ENCODE assay signal across 47 mouse cellular contexts in the genomic region with DNA sequence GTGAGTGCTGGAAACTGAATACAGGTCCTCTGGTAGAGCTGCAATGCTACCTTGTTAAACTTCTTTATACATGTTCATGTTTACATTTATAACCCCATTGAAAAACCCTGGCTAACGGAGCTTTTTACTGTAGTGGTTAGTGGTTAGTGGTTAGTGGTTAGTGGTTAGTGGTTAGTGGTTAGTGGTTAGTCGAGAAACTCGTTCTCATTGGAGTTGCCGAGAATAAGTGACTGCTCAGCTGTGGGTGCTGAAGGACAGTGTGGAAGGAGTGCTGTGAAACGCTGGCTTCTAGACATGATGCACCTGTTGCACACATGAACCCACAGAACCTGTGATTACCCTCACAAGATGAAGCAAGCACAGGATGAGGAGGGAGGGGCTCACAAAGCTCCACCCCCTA. TPM values are rescaled to one million over a fixed set of nuclear protein-coding genes. Genes with fewer than 3 reads are reported as not detected.
"Had no signal": no experiment of that assay in that cellular context is flagged by ENCODE, and none has a peak within 500 bp of the region (broad histone marks: within the 10 kb centered on the region; RNA-seq: fewer than 3 reads in every experiment).

No protein-coding gene starts in this region.

- ATAC-seq: liver, embryonic 12.5 days; liver, postnatal 0 days; lung, postnatal 0 days; midbrain, embryonic 13.5 days; midbrain, embryonic 15.5 days; midbrain, embryonic 16.5 days had no signal

- H3K4me1 ChIP-seq: limb, embryonic 10.5 days; limb, embryonic 12.5 days; limb, embryonic 13.5 days; limb, embryonic 15.5 days; liver, embryonic 12.5 days; liver, embryonic 13.5 days; liver, embryonic 15.5 days; lung, embryonic 15.5 days; megakaryocyte, embryonic 14.5 days; midbrain, embryonic 10.5 days; midbrain, embryonic 12.5 days; midbrain, embryonic 13.5 days; midbrain, embryonic 15.5 days; neural tube, embryonic 12.5 days; neural tube, embryonic 13.5 days had no signal

- H3K4me3 ChIP-seq: limb, embryonic 10.5 days; limb, embryonic 12.5 days; limb, embryonic 13.5 days; limb, embryonic 15.5 days; liver, embryonic 12.5 days; liver, embryonic 13.5 days; liver, embryonic 15.5 days; lung, embryonic 15.5 days; megakaryocyte, embryonic 14.5 days; midbrain, embryonic 10.5 days; midbrain, embryonic 12.5 days; midbrain, embryonic 13.5 days; midbrain, embryonic 15.5 days; myocyte; neural tube, embryonic 12.5 days; neural tube, embryonic 13.5 days had no signal

- H3K4me2 ChIP-seq: limb, embryonic 12.5 days; limb, embryonic 13.5 days; limb, embryonic 15.5 days; liver, embryonic 11.5 days; liver, embryonic 12.5 days; liver, embryonic 13.5 days; liver, embryonic 15.5 days; lung, embryonic 14.5 days; lung, embryonic 15.5 days; midbrain, embryonic 11.5 days; midbrain, embryonic 12.5 days; midbrain, embryonic 13.5 days; midbrain, embryonic 15.5 days; neural tube, embryonic 12.5 days; neural tube, embryonic 13.5 days had no signal

- DNase-seq: left cerebral cortex, postnatal 4 days; liver; liver, embryonic 13.5 days; liver, postnatal 0 days; lung, adult 18-20 months; lung, adult 2 months; lung, embryonic 14.5 days; lung, postnatal 10 days; lung, postnatal 14 days; lung, postnatal 36 days; lung, postnatal 4 days; midbrain, embryonic 14.5 days had no signal

- H3K27ac ChIP-seq: limb, embryonic 10.5 days; limb, embryonic 12.5 days; limb, embryonic 13.5 days; limb, embryonic 15.5 days; liver, embryonic 12.5 days; liver, embryonic 13.5 days; liver, embryonic 14.5 days; liver, embryonic 15.5 days; lung, embryonic 15.5 days; macrophage; midbrain, embryonic 10.5 days; midbrain, embryonic 12.5 days; midbrain, embryonic 13.5 days; midbrain, embryonic 15.5 days; neural tube, embryonic 12.5 days; neural tube, embryonic 13.5 days had no signal

- H3K36me3 ChIP-seq: limb, embryonic 10.5 days; limb, embryonic 12.5 days; limb, embryonic 13.5 days; limb, embryonic 15.5 days; liver, embryonic 12.5 days; liver, embryonic 13.5 days; liver, embryonic 15.5 days; lung, embryonic 15.5 days; midbrain, embryonic 10.5 days; midbrain, embryonic 12.5 days; midbrain, embryonic 13.5 days; midbrain, embryonic 15.5 days; neural tube, embryonic 12.5 days; neural tube, embryonic 13.5 days had no signal

- H3K9ac ChIP-seq: limb, embryonic 12.5 days; limb, embryonic 13.5 days; limb, embryonic 15.5 days; liver, embryonic 12.5 days; liver, embryonic 13.5 days; liver, embryonic 14.5 days; liver, embryonic 15.5 days; liver, postnatal 0 days; lung, embryonic 14.5 days; lung, embryonic 15.5 days; midbrain, embryonic 12.5 days; midbrain, embryonic 13.5 days; midbrain, embryonic 15.5 days; neural tube, embryonic 12.5 days; neural tube, embryonic 13.5 days had no signal

- H3K27me3 ChIP-seq: limb, embryonic 12.5 days; limb, embryonic 13.5 days; limb, embryonic 15.5 days; liver, embryonic 12.5 days; liver, embryonic 13.5 days; liver, embryonic 15.5 days; lung, embryonic 15.5 days; midbrain, embryonic 12.5 days; midbrain, embryonic 13.5 days; midbrain, embryonic 15.5 days; neural tube, embryonic 12.5 days; neural tube, embryonic 13.5 days had no signal

- H3K9me3 ChIP-seq: limb, embryonic 10.5 days; limb, embryonic 15.5 days; liver, embryonic 12.5 days; liver, embryonic 13.5 days; liver, embryonic 15.5 days; lung, embryonic 15.5 days; midbrain, embryonic 12.5 days; midbrain, embryonic 13.5 days; midbrain, embryonic 15.5 days; neural tube, embryonic 12.5 days had no signal

RNA-seq across cellular contexts. Expression of gene Olfr1336, which starts 8.2 kb away (rescaled TPM):
- total RNA-seq: left cerebral cortex, postnatal 14 days; left cerebral cortex, postnatal 25 days; liver, adult 2 months; megakaryocyte progenitor cell, adult 5-6 weeks; megakaryocyte, adult 5-6 weeks; megakaryocyte-erythroid progenitor cell, adult 5-6 weeks; midbrain, postnatal 0 days; monocyte, adult 5-6 weeks had no signal
- polyA plus RNA-seq: limb, embryonic 10.5 days; limb, embryonic 11.5 days; limb, embryonic 12.5 days; limb, embryonic 13.5 days; limb, embryonic 14.5 days; limb, embryonic 15.5 days; liver, adult 2 months; liver, embryonic 11.5 days; liver, embryonic 12.5 days; liver, embryonic 13.5 days; liver, embryonic 14.5 days; liver, embryonic 15.5 days; liver, embryonic 16.5 days; liver, postnatal 0 days; lung, adult 2 months; lung, embryonic 14.5 days; lung, embryonic 15.5 days; lung, embryonic 16.5 days; lung, postnatal 0 days; macrophage; midbrain, embryonic 10.5 days; midbrain, embryonic 11.5 days; midbrain, embryonic 12.5 days; midbrain, embryonic 13.5 days; midbrain, embryonic 15.5 days; midbrain, embryonic 16.5 days; midbrain, postnatal 0 days; myocyte; neural tube, embryonic 11.5 days; neural tube, embryonic 12.5 days; neural tube, embryonic 13.5 days had no signal

RNA-seq across cellular contexts. Expression of gene Olfr1344, which starts 9.3 kb away (rescaled TPM):
- total RNA-seq: liver, adult 2 months; megakaryocyte progenitor cell, adult 5-6 weeks; megakaryocyte, adult 5-6 weeks; megakaryocyte-erythroid progenitor cell, adult 5-6 weeks; monocyte, adult 5-6 weeks had no signal
- polyA plus RNA-seq: limb, embryonic 10.5 days; limb, embryonic 11.5 days; limb, embryonic 12.5 days; limb, embryonic 13.5 days; limb, embryonic 14.5 days; limb, embryonic 15.5 days; liver, adult 2 months; liver, embryonic 12.5 days; liver, embryonic 13.5 days; liver, embryonic 14.5 days; liver, embryonic 15.5 days; liver, embryonic 16.5 days; liver, postnatal 0 days; lung, adult 2 months; lung, embryonic 14.5 days; lung, embryonic 15.5 days; lung, embryonic 16.5 days; lung, postnatal 0 days; macrophage; midbrain, embryonic 11.5 days; midbrain, embryonic 12.5 days; midbrain, embryonic 13.5 days; midbrain, embryonic 15.5 days; myocyte; neural tube, embryonic 11.5 days; neural tube, embryonic 12.5 days had no signal

RNA-seq across cellular contexts. Expression of gene Olfr1346, which starts 19.1 kb away (rescaled TPM):
- total RNA-seq: left cerebral cortex, postnatal 14 days; left cerebral cortex, postnatal 25 days; left cerebral cortex, postnatal 36 days; left cerebral cortex, postnatal 4 days; liver, adult 2 months; megakaryocyte progenitor cell, adult 5-6 weeks; megakaryocyte, adult 5-6 weeks; megakaryocyte-erythroid progenitor cell, adult 5-6 weeks; midbrain, postnatal 0 days; monocyte, adult 5-6 weeks had no signal
- polyA plus RNA-seq: limb, embryonic 10.5 days; limb, embryonic 11.5 days; limb, embryonic 12.5 days; limb, embryonic 13.5 days; limb, embryonic 14.5 days; limb, embryonic 15.5 days; liver, adult 2 months; liver, embryonic 11.5 days; liver, embryonic 12.5 days; liver, embryonic 13.5 days; liver, embryonic 14.5 days; liver, embryonic 15.5 days; liver, embryonic 16.5 days; liver, postnatal 0 days; lung, adult 2 months; lung, embryonic 14.5 days; lung, embryonic 15.5 days; lung, embryonic 16.5 days; lung, postnatal 0 days; macrophage; midbrain, embryonic 10.5 days; midbrain, embryonic 11.5 days; midbrain, embryonic 12.5 days; midbrain, embryonic 13.5 days; midbrain, embryonic 14.5 days; midbrain, embryonic 15.5 days; midbrain, embryonic 16.5 days; midbrain, postnatal 0 days; myocyte; neural tube, embryonic 11.5 days; neural tube, embryonic 12.5 days; neural tube, embryonic 13.5 days had no signal

RNA-seq across cellular contexts. Expression of gene Gm20715, which starts 37.7 kb away (rescaled TPM):
- total RNA-seq: liver, adult 2 months; megakaryocyte progenitor cell, adult 5-6 weeks; megakaryocyte, adult 5-6 weeks; megakaryocyte-erythroid progenitor cell, adult 5-6 weeks; monocyte, adult 5-6 weeks had no signal
- polyA plus RNA-seq: limb, embryonic 11.5 days; limb, embryonic 12.5 days; limb, embryonic 13.5 days; limb, embryonic 15.5 days; liver, adult 2 months; liver, embryonic 11.5 days; liver, embryonic 12.5 days; liver, embryonic 13.5 days; liver, embryonic 14.5 days; liver, embryonic 15.5 days; liver, embryonic 16.5 days; liver, postnatal 0 days; lung, adult 2 months; lung, embryonic 14.5 days; lung, embryonic 16.5 days; lung, postnatal 0 days; macrophage; midbrain, embryonic 10.5 days; midbrain, embryonic 11.5 days; midbrain, embryonic 12.5 days; midbrain, embryonic 14.5 days; midbrain, postnatal 0 days; myocyte; neural tube, embryonic 11.5 days; neural tube, embryonic 12.5 days; neural tube, embryonic 13.5 days had no signal

RNA-seq across cellular contexts. Expression of gene Olfr5, which starts 39.0 kb away (rescaled TPM):
- total RNA-seq: left cerebral cortex, postnatal 14 days; left cerebral cortex, postnatal 25 days; left cerebral cortex, postnatal 36 days; left cerebral cortex, postnatal 4 days; liver, adult 2 months; megakaryocyte progenitor cell, adult 5-6 weeks; megakaryocyte, adult 5-6 weeks; megakaryocyte-erythroid progenitor cell, adult 5-6 weeks; midbrain, postnatal 0 days; monocyte, adult 5-6 weeks had no signal
- polyA plus RNA-seq: limb, embryonic 10.5 days; limb, embryonic 11.5 days; limb, embryonic 12.5 days; limb, embryonic 13.5 days; limb, embryonic 14.5 days; limb, embryonic 15.5 days; liver, adult 2 months; liver, embryonic 11.5 days; liver, embryonic 12.5 days; liver, embryonic 13.5 days; liver, embryonic 14.5 days; liver, embryonic 15.5 days; liver, embryonic 16.5 days; liver, postnatal 0 days; lung, adult 2 months; lung, embryonic 14.5 days; lung, embryonic 15.5 days; lung, embryonic 16.5 days; lung, postnatal 0 days; macrophage; midbrain, embryonic 10.5 days; midbrain, embryonic 11.5 days; midbrain, embryonic 12.5 days; midbrain, embryonic 13.5 days; midbrain, embryonic 14.5 days; midbrain, embryonic 15.5 days; midbrain, embryonic 16.5 days; midbrain, postnatal 0 days; myocyte; neural tube, embryonic 11.5 days; neural tube, embryonic 12.5 days; neural tube, embryonic 13.5 days had no signal
